Mouse (Mus musculus): Measurements from ENCODE around the gene Tmem160. TPM values are rescaled to one million over a fixed set of nuclear protein-coding genes. Genes with fewer than 3 reads are reported as not detected.

Gene Tmem160
- polyA plus RNA-seq, 1 experiment from 2014 or later, result 59.0 TPM

DNA sequence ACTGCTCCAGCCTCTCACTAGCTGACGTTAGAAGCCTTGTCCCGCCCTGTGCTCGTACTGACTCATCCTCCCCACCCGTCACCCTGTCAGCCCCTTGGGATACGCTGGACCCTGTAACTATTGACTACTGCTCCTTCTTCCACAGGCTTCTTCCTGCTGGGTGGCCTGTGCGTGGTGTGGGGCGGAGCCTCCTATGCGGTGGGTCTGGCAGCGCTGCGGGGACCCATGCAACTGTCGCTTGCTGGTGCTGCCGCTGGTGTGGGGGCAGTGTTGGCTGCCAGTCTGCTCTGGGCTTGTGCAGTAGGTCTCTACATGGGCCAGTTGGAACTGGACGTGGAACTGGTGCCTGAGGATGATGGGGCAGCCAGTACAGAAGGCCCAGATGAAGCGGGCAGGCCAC lies 2.4 kb downstream of the Tmem160 start:
- no peak overlapping the region for H3K4me3 ChIP-seq
- no peaks in the 10 kb centered on the region for H3K27me3 ChIP-seq
- no peak overlapping the region for H3K9ac ChIP-seq
- H3K27ac ChIP-seq (replicated peaks), result no peak overlapping the region
- ATAC-seq (ENCODE audit: low read depth), result no peak
- peaks cover 11% of the 10 kb centered on the region for H3K4me1 ChIP-seq (replicated peaks)
- H3K4me2 ChIP-seq, result no peak overlapping the region
- H3K36me3 ChIP-seq, result peaks cover 15% of the 10 kb centered on the region; the same call in 1 of the 2 replicates
- H3K9me3 ChIP-seq, result no peaks in the 10 kb centered on the region
- WGBS, result 92% methylated on average over 14 of the region's 14 CpGs

DNA sequence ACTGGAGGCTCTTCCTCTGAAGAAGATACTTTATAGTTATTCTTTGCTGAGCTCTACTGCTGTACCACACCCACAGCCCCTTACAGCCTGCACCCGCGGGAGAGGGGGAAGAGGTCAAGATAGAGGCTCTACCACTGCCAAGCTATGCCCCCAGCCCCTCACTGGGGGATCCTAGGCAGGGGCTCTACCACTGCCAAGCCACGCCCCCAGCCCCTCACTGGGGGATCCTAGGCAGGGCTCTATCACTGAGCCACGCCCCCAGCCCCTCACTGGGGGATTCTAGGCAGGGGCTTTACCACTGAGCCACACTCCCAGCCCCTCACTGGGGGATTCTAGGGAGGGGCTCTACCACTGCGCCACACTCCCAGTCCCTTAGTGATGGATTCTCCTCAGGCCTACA lies 3.7 kb downstream of the Tmem160 start:
- peaks cover 15% of the 10 kb centered on the region for H3K4me1 ChIP-seq (replicated peaks)
- H3K9ac ChIP-seq, result no peak overlapping the region
- ATAC-seq (ENCODE audit: low read depth), result no peak
- H3K36me3 ChIP-seq, result peaks cover 15% of the 10 kb centered on the region; the same call in 1 of the 2 replicates
- no peak overlapping the region for H3K4me3 ChIP-seq
- 81% methylated on average over 5 of the region's 5 CpGs for WGBS
- H3K4me2 ChIP-seq, result no peak overlapping the region
- peaks cover 10% of the 10 kb centered on the region; the same call in 1 of the 2 replicates for H3K27me3 ChIP-seq
- no peaks in the 10 kb centered on the region for H3K9me3 ChIP-seq
- H3K27ac ChIP-seq (replicated peaks), result no peak overlapping the region

DNA sequence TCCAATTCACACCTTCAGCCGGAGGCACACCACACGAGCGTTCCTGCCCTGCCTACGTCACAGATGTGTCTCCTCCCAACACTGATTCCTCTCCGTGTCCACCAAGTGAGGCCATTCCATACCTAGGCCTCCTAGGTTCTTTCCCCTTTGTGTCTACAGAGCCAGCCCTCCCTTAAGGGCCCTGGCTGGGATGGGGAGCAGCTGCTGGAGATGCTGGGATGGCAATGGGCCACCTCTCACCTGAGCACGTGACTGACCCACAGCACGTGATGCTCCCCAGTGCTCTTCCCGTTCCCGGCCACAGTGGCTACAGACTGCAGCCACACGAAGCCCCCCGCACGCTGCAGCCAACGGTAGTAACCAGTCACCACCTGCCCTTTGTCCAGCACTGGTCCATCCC lies 8.0 kb downstream of the Tmem160 start:
- Histone ChIP-seq H3K4me1 (replicated peaks) (0 out of 2 replicates have a peak, but pooled peaks cover 4% of the 10 kb centered on the region), H3K9ac (no peak overlapping the region), H3K27me3 (peaks cover 31% of the 10 kb centered on the region), H3K4me3 (no peak overlapping the region), H3K4me2 (no peak overlapping the region), H3K9me3 (no peaks in the 10 kb centered on the region), H3K36me3 (peaks cover 8% of the 10 kb centered on the region; the same call in 1 of the 2 replicates), H3K27ac (replicated peaks) (no peak overlapping the region)
- 66% methylated on average over 13 of the region's 13 CpGs for WGBS
- no peak for ATAC-seq (ENCODE audit: low read depth)

DNA sequence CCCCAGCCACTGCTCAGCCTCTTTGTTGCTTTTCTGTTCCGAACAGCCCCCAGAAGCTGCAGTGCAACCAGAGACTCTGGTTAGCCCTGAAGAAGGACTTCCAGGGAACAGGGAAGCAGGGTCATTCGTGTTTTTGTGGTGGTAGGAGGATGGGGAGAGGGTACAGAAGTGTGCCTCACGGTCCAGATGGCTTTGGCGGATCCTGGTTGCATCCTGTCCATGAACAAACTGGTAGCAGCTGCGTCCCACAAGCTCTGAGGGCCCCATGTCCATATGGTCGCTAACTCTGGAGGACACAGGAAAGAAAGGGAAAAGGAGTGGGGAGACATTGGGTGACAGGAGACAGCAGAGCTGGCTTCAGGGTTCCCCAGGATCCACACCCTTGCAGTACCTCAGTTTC lies 8.6 kb downstream of the Tmem160 start:
- Histone ChIP-seq H3K36me3 (peaks cover 2% of the 10 kb centered on the region; the same call in 1 of the 2 replicates), H3K9me3 (no peaks in the 10 kb centered on the region), H3K4me3 (no peak overlapping the region), H3K4me1 (replicated peaks) (0 out of 2 replicates have a peak, but pooled peaks cover 4% of the 10 kb centered on the region), H3K27ac (replicated peaks) (no peak overlapping the region), H3K9ac (no peak overlapping the region), H3K4me2 (no peak overlapping the region), H3K27me3 (peaks cover 33% of the 10 kb centered on the region)
- ATAC-seq (ENCODE audit: low read depth), result no peak
- WGBS, result 64% methylated on average over 6 of the region's 6 CpGs

DNA sequence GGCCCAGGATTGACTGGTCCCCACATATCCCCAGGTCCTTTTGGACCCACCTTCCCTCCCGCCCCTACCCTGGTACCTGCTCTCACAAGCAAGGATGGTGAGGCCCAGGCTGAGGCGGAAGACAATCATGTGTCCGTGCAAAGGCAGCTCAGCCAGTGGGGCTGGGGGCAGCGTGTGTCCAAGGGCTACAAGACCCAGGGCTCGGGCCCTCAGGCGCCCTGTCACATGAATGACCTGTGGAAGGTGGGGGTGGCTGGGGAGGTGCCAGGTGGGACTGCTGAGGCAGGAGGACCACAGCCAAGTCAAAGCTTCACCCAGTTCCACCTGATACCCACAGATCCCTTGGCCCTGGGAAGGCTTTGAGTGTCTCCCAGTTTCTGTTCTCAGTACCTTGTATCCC lies 9.1 kb downstream of the Tmem160 start:
- no peak overlapping the region for H3K4me3 ChIP-seq
- H3K27ac ChIP-seq (replicated peaks), result no peak overlapping the region
- WGBS, result 86% methylated on average over 6 of the region's 6 CpGs
- ATAC-seq (ENCODE audit: low read depth), result no peak
- no peaks in the 10 kb centered on the region for H3K36me3 ChIP-seq
- H3K9ac ChIP-seq, result 0 out of 2 replicates have a peak overlapping the region, but pooled peaks have one; percentile 5
- no peak overlapping the region for H3K4me2 ChIP-seq
- 0 out of 2 replicates have a peak, but pooled peaks cover 4% of the 10 kb centered on the region for H3K4me1 ChIP-seq (replicated peaks)
- peaks cover 36% of the 10 kb centered on the region for H3K27me3 ChIP-seq
- H3K9me3 ChIP-seq, result no peaks in the 10 kb centered on the region

DNA sequence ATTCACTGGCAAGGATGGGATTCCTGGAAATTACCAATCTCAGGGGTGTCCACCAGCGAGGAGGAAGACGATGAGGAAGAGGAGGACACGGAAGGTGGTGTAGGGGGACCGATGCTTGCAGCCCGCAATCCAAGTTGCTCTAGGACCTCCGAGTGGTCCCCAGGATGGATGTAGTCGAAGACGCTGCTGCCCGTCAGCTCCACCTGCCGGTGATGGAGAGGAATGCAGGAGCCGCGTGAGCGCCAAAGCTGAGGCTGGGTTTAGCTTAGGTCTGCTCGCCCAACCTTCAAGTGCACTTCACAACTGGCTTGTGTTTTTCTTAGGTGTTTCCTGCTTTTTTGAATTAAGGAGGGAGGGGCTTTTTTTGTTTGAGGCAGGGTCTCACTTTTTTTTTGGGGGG lies 10.6 kb downstream of the Tmem160 start:
- Histone ChIP-seq H3K27me3 (peaks cover 42% of the 10 kb centered on the region), H3K36me3 (no peaks in the 10 kb centered on the region), H3K27ac (replicated peaks) (no peak overlapping the region), H3K4me1 (replicated peaks) (peaks cover 8% of the 10 kb centered on the region), H3K9me3 (no peaks in the 10 kb centered on the region), H3K4me2 (no peak overlapping the region), H3K9ac (no peak overlapping the region), H3K4me3 (no peak overlapping the region)
- ATAC-seq (ENCODE audit: low read depth), result peak; percentile 55; the same call in 1 of the 2 replicates
- 1% methylated on average over 14 of the region's 14 CpGs for WGBS

DNA sequence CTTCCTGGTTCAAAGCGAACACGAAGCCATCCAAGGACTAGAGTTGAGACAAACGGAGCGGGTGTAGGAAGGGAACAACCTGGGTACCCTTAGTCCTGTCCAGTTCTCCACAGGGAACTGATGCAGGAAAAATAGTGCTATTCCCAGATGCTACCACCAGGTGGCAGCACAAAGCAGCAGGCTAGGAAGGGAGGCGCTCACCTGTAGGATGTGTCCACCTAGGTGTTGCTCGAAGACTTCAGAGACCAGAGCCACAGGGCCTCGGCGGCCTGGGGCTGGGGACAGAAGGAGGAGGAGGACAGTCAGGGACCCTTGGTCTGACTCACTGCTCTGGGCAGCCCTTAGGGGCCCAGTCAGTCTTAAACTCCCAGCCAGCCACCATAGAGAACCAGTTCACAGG lies 12.6 kb downstream of the Tmem160 start:
- H3K4me3 ChIP-seq, result no peak overlapping the region
- H3K4me2 ChIP-seq, result no peak overlapping the region
- no peak for ATAC-seq (ENCODE audit: low read depth)
- no peak overlapping the region for H3K27ac ChIP-seq (replicated peaks)
- no peaks in the 10 kb centered on the region for H3K36me3 ChIP-seq
- peaks cover 10% of the 10 kb centered on the region for H3K4me1 ChIP-seq (replicated peaks)
- H3K27me3 ChIP-seq, result peaks cover 62% of the 10 kb centered on the region
- no peak overlapping the region for H3K9ac ChIP-seq
- no peaks in the 10 kb centered on the region for H3K9me3 ChIP-seq
- WGBS, result 18% methylated on average over 8 of the region's 8 CpGs

DNA sequence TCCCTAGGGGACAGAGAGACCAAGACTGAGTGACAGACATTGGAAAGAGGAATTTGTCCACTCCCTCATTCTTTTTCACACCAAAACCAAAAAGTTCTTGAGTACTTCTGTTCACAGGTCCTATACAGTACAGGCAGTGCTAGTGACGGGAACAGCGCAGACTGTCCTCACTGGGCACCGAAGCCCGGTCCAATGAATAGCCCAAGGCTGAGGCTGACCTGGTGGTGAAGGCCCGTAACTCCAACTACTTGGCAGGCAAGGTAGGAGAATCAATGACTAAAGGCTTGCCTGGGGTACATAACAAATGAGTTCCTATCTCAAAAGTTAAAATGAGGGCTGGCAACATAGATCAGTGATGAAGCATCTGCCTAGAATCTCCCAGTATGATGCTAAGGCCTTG lies 13.0 kb downstream of the Tmem160 start:
- ATAC-seq (ENCODE audit: low read depth), result no peak
- peaks cover 9% of the 10 kb centered on the region for H3K4me1 ChIP-seq (replicated peaks)
- no peak overlapping the region for H3K4me2 ChIP-seq
- no peaks in the 10 kb centered on the region for H3K9me3 ChIP-seq
- no peak overlapping the region for H3K9ac ChIP-seq
- H3K27me3 ChIP-seq, result peaks cover 63% of the 10 kb centered on the region
- H3K27ac ChIP-seq (replicated peaks), result no peak overlapping the region
- WGBS, result 91% methylated on average over 5 of the region's 5 CpGs
- H3K36me3 ChIP-seq, result no peaks in the 10 kb centered on the region
- H3K4me3 ChIP-seq, result no peak overlapping the region

DNA sequence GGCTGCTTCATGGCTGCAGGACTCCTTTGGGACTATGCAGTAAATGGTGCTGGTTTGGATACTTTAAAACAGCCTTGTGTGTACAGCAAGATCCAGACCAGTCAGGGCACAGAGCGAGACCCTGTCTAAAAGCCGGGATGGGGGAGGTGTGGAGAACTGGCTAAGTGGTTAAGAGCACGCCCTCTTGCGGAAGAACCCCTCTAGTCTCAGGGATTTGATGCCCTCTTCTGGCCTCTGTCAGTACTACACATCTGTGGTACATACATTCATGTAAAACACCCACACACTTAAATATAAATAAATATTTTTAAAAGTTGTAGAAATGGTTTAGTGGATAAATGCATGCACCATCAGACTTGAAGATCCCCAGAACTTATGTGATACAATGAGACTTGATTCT lies 14.0 kb downstream of the Tmem160 start:
- Histone ChIP-seq H3K9ac (no peak overlapping the region), H3K27ac (replicated peaks) (no peak overlapping the region), H3K36me3 (no peaks in the 10 kb centered on the region), H3K4me3 (no peak overlapping the region), H3K27me3 (peaks cover 65% of the 10 kb centered on the region), H3K4me2 (no peak overlapping the region), H3K4me1 (replicated peaks) (peaks cover 6% of the 10 kb centered on the region), H3K9me3 (no peaks in the 10 kb centered on the region)
- WGBS, result 65% methylated on average over 4 of the region's 4 CpGs
- no peak for ATAC-seq (ENCODE audit: low read depth)

DNA sequence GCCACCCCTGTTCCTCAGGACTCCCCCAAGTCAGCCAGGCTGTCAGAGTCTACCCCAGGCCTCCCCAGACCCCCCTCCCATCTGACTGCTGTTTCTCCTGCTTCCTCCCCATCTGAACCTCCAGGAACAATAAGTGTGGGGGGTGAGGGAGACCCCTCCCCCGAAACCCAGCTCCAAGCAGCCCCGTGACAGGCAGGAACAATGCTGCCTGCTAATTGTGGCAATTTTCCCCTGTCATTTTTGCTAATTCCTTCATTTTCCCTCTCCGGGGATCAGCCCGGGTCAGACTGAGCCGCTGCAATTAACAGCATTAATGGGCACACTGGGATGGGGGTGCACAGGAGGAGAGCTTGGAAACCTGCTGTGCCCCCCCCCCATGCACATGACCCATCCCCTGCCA lies 15.5 kb downstream of the Tmem160 start:
- no peak overlapping the region for H3K9ac ChIP-seq
- H3K27me3 ChIP-seq, result peaks cover 70% of the 10 kb centered on the region
- peaks cover 14% of the 10 kb centered on the region for H3K4me1 ChIP-seq (replicated peaks)
- no peak overlapping the region for H3K4me3 ChIP-seq
- H3K9me3 ChIP-seq, result no peaks in the 10 kb centered on the region
- no peaks in the 10 kb centered on the region for H3K36me3 ChIP-seq
- H3K4me2 ChIP-seq, result no peak overlapping the region
- WGBS, result 15% methylated on average over 5 of the region's 5 CpGs
- ATAC-seq (ENCODE audit: low read depth), result no peak
- no peak overlapping the region for H3K27ac ChIP-seq (replicated peaks)

DNA sequence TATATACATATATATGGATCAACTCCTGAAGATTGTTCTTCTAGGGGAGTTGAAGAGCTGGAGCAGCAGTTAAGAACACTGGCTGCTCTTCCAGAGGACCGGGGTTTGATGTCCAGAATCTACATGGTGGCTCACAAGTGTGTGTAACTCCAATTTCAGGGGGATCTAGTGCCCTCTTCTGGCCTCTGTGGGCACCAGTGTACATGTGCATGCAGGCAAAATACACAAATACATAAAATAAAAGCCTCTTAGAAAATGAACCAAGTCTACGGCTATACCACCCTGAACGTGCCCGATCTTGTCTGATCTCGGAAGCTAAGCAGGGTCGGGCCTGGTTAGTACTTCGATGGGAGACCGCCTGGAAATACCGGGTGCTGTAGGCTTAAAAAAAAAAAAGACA lies 19.0 kb downstream of the Tmem160 start:
- Histone ChIP-seq H3K9me3 (no peaks in the 10 kb centered on the region), H3K9ac (no peak overlapping the region), H3K4me3 (no peak overlapping the region), H3K36me3 (no peaks in the 10 kb centered on the region), H3K4me1 (replicated peaks) (peaks cover 33% of the 10 kb centered on the region), H3K27me3 (peaks cover 89% of the 10 kb centered on the region), H3K27ac (replicated peaks) (no peak overlapping the region), H3K4me2 (0 out of 2 replicates have a peak overlapping the region, but pooled peaks have one; percentile 11)
- WGBS, result 39% methylated on average over 9 of the region's 9 CpGs
- no peak for ATAC-seq (ENCODE audit: low read depth)

DNA sequence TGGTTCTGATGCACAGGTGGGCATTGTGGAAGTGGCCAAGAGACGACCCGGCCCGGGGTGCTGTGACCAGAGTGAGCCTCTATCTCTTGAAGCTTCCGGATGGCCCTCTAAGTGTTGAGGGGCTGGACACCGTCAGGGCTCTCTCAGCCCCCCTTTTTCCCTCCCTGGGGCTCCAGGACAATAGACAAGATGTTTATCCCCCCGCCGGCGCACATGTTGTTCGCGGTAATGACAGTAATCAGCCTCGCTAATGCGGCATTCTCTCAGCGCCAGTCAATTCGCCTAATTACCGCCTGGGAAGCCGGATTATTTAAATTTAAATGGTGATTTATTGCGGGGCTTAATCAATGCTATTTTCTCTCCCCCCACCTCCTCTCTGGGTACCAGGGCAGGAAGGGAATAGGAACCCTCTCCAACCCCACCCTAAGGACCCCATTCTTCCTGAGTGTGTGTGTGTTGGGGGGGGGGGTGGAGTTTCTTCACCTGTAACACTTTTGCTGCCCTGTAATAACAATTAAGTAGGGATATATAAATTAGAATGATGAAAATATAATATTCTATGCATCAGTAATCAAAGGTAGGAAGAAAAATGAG lies 19.6 kb downstream of the Tmem160 start:
- no peak overlapping the region for H3K4me3 ChIP-seq
- 0 out of 2 replicates have a peak overlapping the region, but pooled peaks have one; percentile 11 for H3K4me2 ChIP-seq
- ATAC-seq (ENCODE audit: low read depth), result 0 out of 2 replicates have a peak, but pooled peaks have one; percentile 33
- peaks cover 95% of the 10 kb centered on the region for H3K27me3 ChIP-seq
- H3K9ac ChIP-seq, result no peak overlapping the region
- H3K36me3 ChIP-seq, result no peaks in the 10 kb centered on the region
- no peaks in the 10 kb centered on the region for H3K9me3 ChIP-seq
- WGBS, result 4% methylated on average over 17 of the region's 17 CpGs
- H3K27ac ChIP-seq (replicated peaks), result no peak overlapping the region
- H3K4me1 ChIP-seq (replicated peaks), result peaks cover 36% of the 10 kb centered on the region

DNA sequence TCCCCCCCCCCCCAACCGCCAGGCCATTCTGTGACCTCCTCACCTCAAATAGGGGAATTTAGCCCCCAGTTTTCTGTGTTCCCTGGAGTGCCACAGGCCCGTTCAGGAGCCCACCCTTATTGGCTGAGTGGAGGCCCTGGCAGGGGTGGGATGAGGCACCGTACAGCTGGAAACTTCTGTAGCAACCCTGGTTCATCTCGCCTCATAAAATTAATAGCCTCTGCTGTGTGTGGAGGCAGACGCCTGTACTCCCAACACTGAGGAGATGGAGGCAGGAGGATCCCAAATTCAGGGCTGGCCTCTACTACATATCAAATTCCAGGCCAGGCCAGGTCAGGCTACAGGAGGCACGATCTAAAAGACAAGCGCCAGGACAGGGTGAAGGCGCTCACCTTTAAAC lies 21.3 kb downstream of the Tmem160 start:
- peaks cover 30% of the 10 kb centered on the region for H3K4me1 ChIP-seq (replicated peaks)
- no peaks in the 10 kb centered on the region for H3K9me3 ChIP-seq
- no peak overlapping the region for H3K4me3 ChIP-seq
- H3K4me2 ChIP-seq, result no peak overlapping the region
- peaks cover 94% of the 10 kb centered on the region for H3K27me3 ChIP-seq
- H3K9ac ChIP-seq, result no peak overlapping the region
- ATAC-seq (ENCODE audit: low read depth), result no peak
- no peaks in the 10 kb centered on the region for H3K36me3 ChIP-seq
- WGBS, result 36% methylated on average over 8 of the region's 8 CpGs
- H3K27ac ChIP-seq (replicated peaks), result no peak overlapping the region
